Mouse (Mus musculus) megakaryocyte, embryonic 14.5 days (primary cell): ENCODE measurements at regions not wholly inside any gene's neighbourhood (a gene's known extent, or its start where the extent isn't known, plus 50 kb on each side); places are given as distances from the start of the nearest gene placed in this dataset.

ENCODE experiments used
- FLI1 ChIP-seq: IDR thresholded peaks from 2 replicates; pipeline ENCODE4 v1.6.1; 2012; ENCODE audit warnings: low read length, inconsistent platforms, mixed read lengths
- GATA1 ChIP-seq: IDR thresholded peaks from 3 replicates; pipeline ENCODE4 v1.6.1; 2012; ENCODE audit warnings: mixed read lengths, low read length, inconsistent platforms, borderline replicate concordance

GRCm38 (mm10) chr2:178715500-178716245 is 285.3 kb downstream of the Cdh26 start:
- TF ChIP-seq GATA1 (no peak), FLI1 (no peak)
